Mouse (Mus musculus) myocyte (in vitro differentiated cells): ENCODE data around the gene Spock1. TPM values are rescaled to one million over a fixed set of nuclear protein-coding genes. Genes with fewer than 3 reads are reported as not detected.

ENCODE experiments used
- H3K27me3 ChIP-seq: one replicate; pipeline ENCODE4 v1.6.1; 2011; ENCODE audit not compliant: control insufficient read depth, insufficient read depth, insufficient read length
- H3K36me3 ChIP-seq: one replicate; pipeline ENCODE4 v1.6.1; 2011; ENCODE audit not compliant: control insufficient read depth, insufficient read depth
- H3K4me2 ChIP-seq: one replicate; pipeline ENCODE4 v1.6.1; 2011; ENCODE audit warnings: low read depth, control low read depth
- H3K4me3 ChIP-seq: one replicate; pipeline ENCODE4 v1.5.1; 2011; ENCODE audit warnings: mild to moderate bottlenecking, control low read depth, moderate library complexity
- H3K79me2 ChIP-seq: one replicate; pipeline ENCODE4 v1.6.1; 2011; ENCODE audit not compliant: control insufficient read depth, insufficient read depth
- H3ac ChIP-seq: one replicate; pipeline ENCODE4 v1.6.1; 2011; ENCODE audit not compliant: control insufficient read depth, insufficient read length
- CEBPB ChIP-seq: IDR thresholded peaks from 2 replicates; pipeline ENCODE4 v1.6.1; 2011; ENCODE audit warnings: mild to moderate bottlenecking, moderate library complexity; ENCODE audit not compliant: poor library complexity, insufficient read depth, severe bottlenecking
- E2F4 ChIP-seq: IDR thresholded peaks from one replicate; pipeline ENCODE4 v1.6.1; 2011; ENCODE audit warnings: mild to moderate bottlenecking, control low read depth, moderate library complexity; ENCODE audit not compliant: insufficient read depth
- MAX ChIP-seq: IDR thresholded peaks from one replicate; pipeline ENCODE4 v1.6.1; 2011; ENCODE audit warnings: low read depth, mild to moderate bottlenecking, control low read depth
- MYOD1 ChIP-seq, 3 experiments: IDR thresholded peaks; one replicate each; pipeline ENCODE4 v1.6.1; 2011; ENCODE audit warnings: control low read depth in 2 of 3, low read depth in 2 of 3, mild to moderate bottlenecking in 2 of 3, moderate library complexity in 1 of 3; ENCODE audit not compliant: insufficient read length in 2 of 3, control insufficient read depth in 1 of 3
- MYOG ChIP-seq, 3 experiments: IDR thresholded peaks; one replicate each; pipeline ENCODE4 v1.6.1; 2011; ENCODE audit warnings: control low read depth in 2 of 3, low read depth in 2 of 3, mild to moderate bottlenecking in 2 of 3; ENCODE audit not compliant: insufficient read length in 2 of 3, control insufficient read depth in 1 of 3, insufficient read depth in 1 of 3
- POLR2A ChIP-seq: IDR thresholded peaks from one replicate; pipeline ENCODE4 v1.6.1; 2011; ENCODE audit warnings: low read depth, mild to moderate bottlenecking, control low read depth, moderate library complexity; ENCODE audit not compliant: insufficient read length
- POLR2AphosphoS2 ChIP-seq: IDR thresholded peaks from one replicate; pipeline ENCODE4 v1.6.1; 2011; ENCODE audit warnings: low read depth, control low read depth; ENCODE audit not compliant: insufficient read length
- REST ChIP-seq: IDR thresholded peaks from one replicate; pipeline ENCODE4 v1.6.1; 2011; ENCODE audit warnings: mild to moderate bottlenecking, control low read depth, moderate library complexity; ENCODE audit not compliant: insufficient read depth, insufficient read length
- SRF ChIP-seq: IDR thresholded peaks from one replicate; pipeline ENCODE4 v1.6.1; 2011; ENCODE audit warnings: low read depth; ENCODE audit not compliant: control insufficient read depth, insufficient read length
- TCF12 ChIP-seq: IDR thresholded peaks from one replicate; pipeline ENCODE4 v1.6.1; 2011; ENCODE audit warnings: mild to moderate bottlenecking, control low read depth; ENCODE audit not compliant: poor library complexity, insufficient read depth, severe bottlenecking
- TCF3 ChIP-seq: IDR thresholded peaks from one replicate; pipeline ENCODE4 v1.6.1; 2011; ENCODE audit warnings: low read depth, control low read depth; ENCODE audit not compliant: insufficient read length
- USF1 ChIP-seq: IDR thresholded peaks from one replicate; pipeline ENCODE4 v1.6.1; 2011; ENCODE audit warnings: low read depth, mild to moderate bottlenecking, control low read depth, moderate library complexity
- polyA plus RNA-seq: library from polyadenylated mRNA; unstranded; fragments of >200 nt; fragmentation: generic; extraction: Trizol; gene quantifications from one replicate; pipeline ENCODE4 v1.2.1, GENCODE M21; 2012; ENCODE audit warnings: missing spikeins

Gene Spock1
- polyA plus RNA-seq, 1 experiment, result 0.19 TPM

DNA sequence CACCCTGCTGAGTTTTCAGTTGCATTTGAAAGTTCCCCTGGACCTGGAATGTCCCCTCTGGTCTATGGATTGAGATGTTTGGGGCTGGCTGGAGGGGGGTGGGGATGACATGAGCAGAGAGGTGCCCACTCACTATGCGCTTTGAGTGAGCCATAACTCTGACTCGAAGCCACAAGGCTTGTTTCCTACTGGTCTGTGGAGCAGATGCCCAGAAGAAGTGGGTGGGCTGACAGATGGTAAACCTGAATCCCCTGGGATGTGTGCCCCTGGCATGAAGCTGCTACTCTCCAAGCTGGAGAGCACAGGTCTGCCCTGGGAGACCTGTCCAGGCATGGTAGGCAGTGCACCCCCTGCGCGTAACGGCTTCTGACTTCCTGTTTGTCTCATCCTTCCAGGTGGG lies 147.0 kb downstream of the Spock1 start:
- no peak overlapping the region for H3K4me3 ChIP-seq
- H3K4me2 ChIP-seq, result no peak overlapping the region
- H3ac ChIP-seq, result no peak overlapping the region
- no peaks in the 10 kb centered on the region for H3K36me3 ChIP-seq
- no peaks in the 10 kb centered on the region for H3K79me2 ChIP-seq
- no peak for TF ChIP-seq MAX
- TF ChIP-seq MYOG (IDR thresholded peaks at IDR 0.05; ENCODE audit: control insufficient read depth in 1 of 3, insufficient read depth in 1 of 3, insufficient read length in 2 of 3, low read depth in 2 of 3), result no peak
- no peak for TF ChIP-seq TCF3
- TF ChIP-seq REST, result no peak
- peak in 1 of 3 experiments; percentile 3 for TF ChIP-seq MYOD1 (IDR thresholded peaks at IDR 0.05; ENCODE audit: control insufficient read depth in 1 of 3, insufficient read length in 2 of 3, low read depth in 2 of 3)
- TF ChIP-seq TCF12, result no peak
- no peak for TF ChIP-seq SRF
- no peaks in the 10 kb centered on the region for H3K27me3 ChIP-seq

DNA sequence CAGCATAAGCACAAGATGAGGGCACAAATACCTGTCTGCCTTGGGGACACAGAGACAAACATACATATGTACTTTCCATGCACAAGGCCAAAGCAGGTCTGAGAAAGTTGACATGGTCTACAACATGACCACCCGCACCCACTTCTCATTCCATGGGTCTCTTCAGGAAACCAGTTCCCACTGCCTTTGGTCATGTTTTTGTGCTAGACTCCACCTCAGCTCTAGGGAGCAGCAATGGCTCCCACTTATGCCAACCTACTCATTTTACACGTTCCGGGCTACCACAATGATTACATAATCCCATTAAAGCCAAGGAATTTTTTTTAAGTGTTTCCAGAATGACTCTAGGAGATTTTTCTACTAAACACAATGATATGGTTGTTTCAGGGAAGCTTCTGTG lies 147.5 kb downstream of the Spock1 start:
- Histone ChIP-seq H3ac (no peak overlapping the region), H3K36me3 (no peaks in the 10 kb centered on the region), H3K4me3 (no peak overlapping the region), H3K27me3 (no peaks in the 10 kb centered on the region), H3K4me2 (no peak overlapping the region), H3K79me2 (no peaks in the 10 kb centered on the region)
- no peak for TF ChIP-seq MYOD1 (IDR thresholded peaks at IDR 0.05; ENCODE audit: control insufficient read depth in 1 of 3, insufficient read length in 2 of 3, low read depth in 2 of 3)
- TF ChIP-seq CEBPB, result no peak
- no peak for TF ChIP-seq MAX
- TF ChIP-seq POLR2AphosphoS2, result no peak
- no peak for TF ChIP-seq E2F4
- TF ChIP-seq USF1, result no peak
- TF ChIP-seq REST, result no peak
- no peak for TF ChIP-seq TCF3
- TF ChIP-seq TCF12, result no peak
- TF ChIP-seq MYOG (IDR thresholded peaks at IDR 0.05; ENCODE audit: control insufficient read depth in 1 of 3, insufficient read depth in 1 of 3, insufficient read length in 2 of 3, low read depth in 2 of 3), result no peak
- TF ChIP-seq POLR2A, result no peak
- no peak for TF ChIP-seq SRF

- no peaks in the 10 kb centered on the region for H3K36me3 ChIP-seq
- no peak overlapping the region for H3ac ChIP-seq
- no peaks in the 10 kb centered on the region for H3K27me3 ChIP-seq
- no peak overlapping the region for H3K4me2 ChIP-seq
- no peaks in the 10 kb centered on the region for H3K79me2 ChIP-seq
- TF ChIP-seq MYOD1 (IDR thresholded peaks at IDR 0.05; ENCODE audit: control insufficient read depth in 1 of 3, insufficient read length in 2 of 3, low read depth in 2 of 3) (no peak), MAX (no peak), E2F4 (no peak), POLR2A (no peak), SRF (no peak), REST (no peak), USF1 (no peak), POLR2AphosphoS2 (no peak), TCF12 (no peak), MYOG (IDR thresholded peaks at IDR 0.05; ENCODE audit: control insufficient read depth in 1 of 3, insufficient read depth in 1 of 3, insufficient read length in 2 of 3, low read depth in 2 of 3) (no peak), CEBPB (no peak), TCF3 (no peak)
- no peak overlapping the region for H3K4me3 ChIP-seq
Measured at GRCm38 (mm10) chr13:57756316-57756715, 151.8 kb downstream of the Spock1 start.

- H3K79me2 ChIP-seq, result no peaks in the 10 kb centered on the region
- no peak for TF ChIP-seq MAX
- TF ChIP-seq TCF3, result no peak
- no peak for TF ChIP-seq MYOD1 (IDR thresholded peaks at IDR 0.05; ENCODE audit: control insufficient read depth in 1 of 3, insufficient read length in 2 of 3, low read depth in 2 of 3)
- no peak for TF ChIP-seq E2F4
- TF ChIP-seq REST, result no peak
- TF ChIP-seq USF1, result no peak
- no peak for TF ChIP-seq SRF
- H3K27me3 ChIP-seq, result no peaks in the 10 kb centered on the region
- H3K4me2 ChIP-seq, result no peak overlapping the region
- H3ac ChIP-seq, result no peak overlapping the region
- H3K4me3 ChIP-seq, result no peak overlapping the region
- no peaks in the 10 kb centered on the region for H3K36me3 ChIP-seq
Measured at GRCm38 (mm10) chr13:57750831-57751230, 157.3 kb downstream of the Spock1 start.

DNA sequence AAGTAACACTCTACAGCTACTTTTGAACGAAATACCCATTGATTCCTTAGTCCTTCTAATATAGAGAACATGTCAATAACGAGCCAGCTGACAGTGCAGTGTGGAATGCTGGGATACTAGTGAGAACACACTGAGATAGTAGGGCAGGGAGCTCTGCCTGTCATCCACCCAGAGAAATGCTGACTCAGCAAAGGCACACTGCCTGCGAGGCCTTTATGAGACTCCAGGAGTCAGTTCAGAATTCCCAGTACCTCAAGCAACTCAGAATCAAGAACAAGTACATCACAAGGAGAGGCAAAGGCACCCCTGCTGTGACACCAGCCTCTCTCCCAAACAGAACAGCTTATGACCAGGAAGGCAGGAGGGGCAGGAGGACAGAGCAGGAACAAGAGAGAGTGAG lies 163.5 kb downstream of the Spock1 start:
- H3K4me3 ChIP-seq, result no peak overlapping the region
- TF ChIP-seq CEBPB (no peak), POLR2A (no peak), SRF (no peak), POLR2AphosphoS2 (no peak), MYOD1 (IDR thresholded peaks at IDR 0.05; ENCODE audit: control insufficient read depth in 1 of 3, insufficient read length in 2 of 3, low read depth in 2 of 3) (no peak), REST (no peak), MAX (no peak), TCF12 (no peak), E2F4 (no peak), USF1 (no peak), MYOG (IDR thresholded peaks at IDR 0.05; ENCODE audit: control insufficient read depth in 1 of 3, insufficient read depth in 1 of 3, insufficient read length in 2 of 3, low read depth in 2 of 3) (no peak), TCF3 (no peak)
- H3K27me3 ChIP-seq, result no peaks in the 10 kb centered on the region
- H3K79me2 ChIP-seq, result no peaks in the 10 kb centered on the region
- H3K4me2 ChIP-seq, result no peak overlapping the region
- H3K36me3 ChIP-seq, result no peaks in the 10 kb centered on the region
- no peak overlapping the region for H3ac ChIP-seq
